Mouse (Mus musculus): Measurements from ENCODE around the gene H2bfm.
"Not testable (repeated sequence)": the region's sequence is repeated elsewhere in the genome, so short reads cannot be mapped to it uniquely, and the experiment has no call there.

The H2bfm gene

DNA sequence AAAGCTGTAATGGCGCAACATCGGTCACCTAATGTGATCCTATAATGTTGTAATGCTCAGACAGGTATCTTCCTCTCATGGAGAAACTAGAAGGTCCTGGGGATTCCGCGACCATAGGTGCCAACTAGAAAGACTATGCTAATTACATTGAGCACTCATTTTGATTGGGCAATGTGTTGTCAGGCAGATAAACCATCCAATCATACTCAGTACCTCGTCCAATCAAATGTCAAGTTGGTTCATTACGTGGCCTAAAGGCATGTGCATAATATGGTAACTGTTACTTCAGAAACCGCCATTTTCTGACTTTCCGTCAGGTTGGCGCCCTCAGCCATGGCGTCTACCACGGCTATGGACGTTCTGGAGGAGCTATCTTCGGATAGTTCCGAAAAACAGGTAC, at the start of gene H2bfm:
Gene H2bfm (plus strand): TSS at position 295 of the 400 bp plus-strand sequence.
- DNase-seq (ENCODE audit: low spot score in 2 of 2) = no peak

DNA sequence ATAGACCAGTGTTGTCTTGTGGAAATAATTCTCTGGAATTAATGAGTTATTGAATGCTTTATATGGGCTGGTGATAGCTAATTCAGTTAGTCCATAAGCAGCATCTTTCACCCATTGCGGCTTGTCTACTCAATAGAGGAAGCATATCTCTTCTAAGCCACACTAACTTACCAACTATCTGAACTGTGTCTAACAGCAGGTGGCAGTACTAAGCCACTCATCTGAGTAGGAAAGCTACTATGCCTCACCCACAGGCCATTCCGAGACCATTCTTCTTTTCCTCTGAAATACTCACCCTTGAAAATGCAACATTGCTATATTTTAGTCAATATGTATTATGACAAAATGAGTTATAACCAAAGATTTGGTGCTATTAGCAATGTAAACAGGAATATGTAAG, 31.4 kb upstream of the H2bfm start:
- no peak for DNase-seq (ENCODE audit: low spot score in 2 of 2)

DNA sequence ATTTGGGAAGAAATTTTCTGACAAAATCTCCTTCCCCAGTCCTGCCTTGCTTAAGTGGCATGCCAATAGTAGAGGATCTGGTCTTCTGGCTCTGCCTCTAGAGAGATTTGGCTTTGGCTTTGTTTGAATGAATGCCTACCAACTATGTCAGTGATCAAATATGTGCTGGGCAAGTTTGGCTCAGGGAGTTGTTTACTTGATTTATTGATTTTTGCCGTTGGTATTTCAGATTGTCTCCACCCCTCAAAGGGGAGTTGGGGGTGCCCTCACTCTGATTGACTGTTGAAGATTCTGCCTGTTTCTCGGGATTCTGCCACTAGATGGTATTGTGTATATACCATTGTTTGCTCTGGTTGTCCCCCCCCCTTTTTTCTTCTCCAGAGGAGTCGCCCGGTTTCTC, 22.8 kb upstream of the H2bfm start:
- DNase-seq (ENCODE audit: low spot score in 2 of 2) = no peak

DNA sequence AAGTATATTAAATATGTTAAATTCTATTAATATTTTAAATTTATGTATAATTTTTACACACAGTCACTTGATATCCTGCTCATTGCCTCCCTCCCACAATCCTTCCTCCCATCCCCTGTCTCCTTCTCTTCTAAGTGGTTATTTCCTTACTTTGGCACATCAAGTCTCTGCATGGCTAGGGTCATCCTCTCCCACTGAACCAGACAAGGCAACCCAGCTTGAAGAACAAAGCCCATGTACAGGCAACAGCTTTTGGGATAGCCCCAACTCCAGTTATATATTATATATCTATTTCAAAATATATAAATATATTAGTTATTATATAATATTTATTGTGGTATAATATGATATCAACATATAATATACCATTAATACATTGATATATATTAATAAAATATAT, 1.3 kb upstream of the H2bfm start:
- no peak for DNase-seq (ENCODE audit: low spot score in 2 of 2)

DNA sequence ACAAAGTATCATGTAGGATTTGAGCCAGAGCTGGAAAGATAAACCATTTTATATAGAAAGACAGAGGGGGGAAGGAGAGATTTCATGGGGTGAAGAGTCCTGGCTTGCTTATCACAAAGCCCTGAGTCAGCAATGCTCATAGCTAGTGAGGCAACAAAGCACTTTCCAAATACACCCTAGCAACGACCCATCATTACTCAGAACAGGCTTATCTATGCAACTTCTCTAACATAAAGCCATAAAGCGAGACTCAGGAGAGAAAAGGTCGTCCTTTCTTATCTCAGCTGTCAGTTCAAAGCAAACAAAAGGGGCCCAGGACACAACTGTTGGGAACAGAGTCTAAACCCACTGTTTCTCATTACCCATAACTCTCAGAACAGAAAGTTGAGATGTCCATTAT, 10.9 kb downstream of the H2bfm start:
- no peak for DNase-seq (ENCODE audit: low spot score in 2 of 2)

DNA sequence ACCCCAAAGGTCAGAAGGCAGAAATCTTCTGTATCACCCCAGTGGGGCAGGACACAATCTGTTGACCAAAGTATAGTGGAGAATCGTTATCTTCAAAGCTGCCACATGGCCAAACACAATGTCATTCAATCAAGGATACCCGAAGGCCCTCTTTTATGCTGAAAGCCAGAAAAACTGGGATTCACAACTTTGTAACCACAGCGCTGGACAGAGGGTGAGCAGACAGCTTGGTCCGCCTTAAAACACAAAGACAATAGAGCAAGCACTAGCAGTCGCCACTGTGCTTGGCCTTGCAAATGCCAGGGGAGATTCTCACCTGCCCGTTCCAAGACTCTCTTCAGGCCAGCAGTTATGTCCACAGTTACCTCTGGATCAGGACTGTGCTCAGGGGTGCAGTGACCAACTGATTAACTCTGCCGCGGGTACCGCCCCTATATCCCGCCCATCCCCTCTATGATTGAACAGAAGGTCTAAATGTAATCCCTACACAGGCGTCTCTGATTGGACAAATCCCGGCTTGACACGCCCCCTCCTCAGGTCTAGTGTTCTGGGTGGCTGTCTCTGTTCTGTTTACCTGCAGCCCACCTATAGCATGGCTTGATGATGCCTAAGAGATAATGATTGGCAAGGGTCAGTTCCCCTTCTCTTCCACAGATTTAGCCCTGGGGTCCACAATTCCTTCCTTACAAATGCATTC, 30.6 kb downstream of the H2bfm start:
- peak in 1 of 2 experiments; percentile 40 for DNase-seq (ENCODE audit: low spot score in 2 of 2)

DNA sequence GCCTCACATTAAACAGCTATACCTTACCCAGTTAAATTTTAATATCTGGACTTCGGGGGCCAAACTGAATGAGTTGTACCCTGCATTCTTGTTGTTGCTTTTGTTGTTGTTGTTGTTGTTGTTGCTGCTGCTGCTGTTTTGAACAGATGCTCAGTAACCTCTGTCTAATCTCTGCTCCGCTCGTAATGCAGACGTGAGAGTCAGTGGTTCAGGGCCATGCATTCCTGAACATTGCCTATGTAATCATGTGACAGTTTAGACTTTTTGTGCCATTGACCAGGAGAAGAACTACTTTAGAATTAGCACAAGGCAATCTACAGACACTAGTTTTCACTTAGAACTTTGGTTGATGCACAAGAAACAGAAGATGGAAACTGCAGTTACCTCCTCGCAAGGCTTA, 31.2 kb downstream of the H2bfm start:
- not testable (repeated sequence) for DNase-seq (ENCODE audit: low spot score in 2 of 2)

DNA sequence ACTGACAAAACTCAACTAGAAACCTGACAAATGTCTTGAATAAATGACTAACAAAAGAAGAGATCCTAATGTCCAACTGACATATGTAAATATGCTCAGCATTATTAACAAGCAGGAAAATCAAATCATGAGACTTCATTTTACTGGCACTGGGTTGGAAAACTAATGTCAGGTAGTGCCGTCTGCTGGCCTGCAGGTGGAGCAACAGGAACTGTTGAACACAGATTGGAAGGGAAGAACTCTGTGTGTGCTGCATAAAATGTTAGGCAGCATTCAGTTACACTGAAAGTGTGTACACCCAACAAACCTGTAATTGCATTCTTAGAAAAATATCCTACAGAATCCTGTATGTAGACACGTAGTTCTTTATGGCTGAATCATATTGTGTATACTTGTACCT, 32.6 kb downstream of the H2bfm start:
- no peak for DNase-seq (ENCODE audit: low spot score in 2 of 2)

DNA sequence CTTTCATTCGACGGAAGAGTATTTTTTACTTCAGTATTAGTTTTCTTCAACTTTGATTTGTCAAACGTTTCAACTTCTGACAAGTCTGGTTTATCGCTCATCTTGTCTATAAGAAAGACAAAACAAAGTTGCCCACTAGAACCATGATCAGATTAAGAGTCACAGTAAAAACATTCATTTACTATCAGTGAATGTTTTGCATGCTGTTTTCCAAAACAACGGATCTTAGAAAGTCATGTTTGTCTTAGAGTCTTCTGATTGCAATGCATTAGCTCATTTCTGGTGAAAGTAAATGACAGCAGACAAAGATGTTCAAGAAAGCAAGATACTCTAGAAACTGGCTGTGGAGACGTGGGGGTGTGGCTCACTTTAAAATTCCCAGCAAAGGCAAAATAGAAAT, 48.3 kb downstream of the H2bfm start, which contains the start of gene Tmsb15b2:
Gene Tmsb15b2 (minus strand): TSS at position 101 of the 400 bp plus-strand sequence.
- DNase-seq (ENCODE audit: low spot score in 2 of 2) = not testable (repeated sequence)

DNA sequence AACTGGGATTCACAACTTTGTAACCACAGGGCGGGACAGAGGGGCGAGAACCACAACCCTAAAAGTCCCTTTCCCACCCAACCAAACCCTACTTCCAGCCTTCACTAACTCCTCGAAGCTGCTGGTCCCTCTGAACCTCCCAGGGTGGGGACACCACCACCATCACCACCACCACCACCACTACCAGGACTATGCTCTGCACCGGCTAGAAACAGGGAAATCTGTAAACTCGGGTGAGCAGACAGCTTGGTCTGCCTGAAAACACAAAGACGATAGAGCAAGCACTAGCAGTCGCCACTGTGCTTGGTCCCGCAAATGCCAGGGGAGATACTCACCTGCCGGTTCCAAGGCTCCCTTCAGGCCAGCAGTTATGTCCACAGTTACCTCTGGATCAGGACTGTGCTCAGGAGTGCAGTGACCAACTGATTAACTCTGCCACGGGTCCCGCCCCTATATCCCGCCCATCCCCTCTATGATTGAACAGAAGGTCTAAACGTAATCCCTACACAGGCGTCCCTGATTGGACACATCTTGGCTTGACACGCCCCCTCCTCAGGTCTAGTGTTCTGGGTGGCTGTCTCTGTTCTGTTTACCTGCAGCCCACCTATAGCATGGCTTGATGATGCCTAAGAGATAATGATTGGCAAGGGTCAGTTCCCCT, 49.4 kb downstream of the H2bfm start, which contains the start of the genes Tmsb15l and Tmsb15b1:
Gene Tmsb15l (minus strand): TSS at position 446 of the 661 bp plus-strand sequence.
Gene Tmsb15b1 (minus strand): TSS at position 451 of the 661 bp plus-strand sequence.
- DNase-seq (ENCODE audit: low spot score in 2 of 2) = peak in 1 of 2 experiments; percentile 13
